Mouse (Mus musculus): ENCODE measurements at regions not wholly inside any gene's neighbourhood (a gene's known extent, or its start where the extent isn't known, plus 50 kb on each side); places are given as distances from the start of the nearest gene placed in this dataset.

- DNase-seq (ENCODE audit: low spot score): no peak
Measured at GRCm38 (mm10) chr2:174848981-174849681, 88.7 kb downstream of the Edn3 start.

- DNase-seq (ENCODE audit: low spot score): no peak
Measured at GRCm38 (mm10) chr2:174850860-174851259, 90.4 kb downstream of the Edn3 start.

DNA sequence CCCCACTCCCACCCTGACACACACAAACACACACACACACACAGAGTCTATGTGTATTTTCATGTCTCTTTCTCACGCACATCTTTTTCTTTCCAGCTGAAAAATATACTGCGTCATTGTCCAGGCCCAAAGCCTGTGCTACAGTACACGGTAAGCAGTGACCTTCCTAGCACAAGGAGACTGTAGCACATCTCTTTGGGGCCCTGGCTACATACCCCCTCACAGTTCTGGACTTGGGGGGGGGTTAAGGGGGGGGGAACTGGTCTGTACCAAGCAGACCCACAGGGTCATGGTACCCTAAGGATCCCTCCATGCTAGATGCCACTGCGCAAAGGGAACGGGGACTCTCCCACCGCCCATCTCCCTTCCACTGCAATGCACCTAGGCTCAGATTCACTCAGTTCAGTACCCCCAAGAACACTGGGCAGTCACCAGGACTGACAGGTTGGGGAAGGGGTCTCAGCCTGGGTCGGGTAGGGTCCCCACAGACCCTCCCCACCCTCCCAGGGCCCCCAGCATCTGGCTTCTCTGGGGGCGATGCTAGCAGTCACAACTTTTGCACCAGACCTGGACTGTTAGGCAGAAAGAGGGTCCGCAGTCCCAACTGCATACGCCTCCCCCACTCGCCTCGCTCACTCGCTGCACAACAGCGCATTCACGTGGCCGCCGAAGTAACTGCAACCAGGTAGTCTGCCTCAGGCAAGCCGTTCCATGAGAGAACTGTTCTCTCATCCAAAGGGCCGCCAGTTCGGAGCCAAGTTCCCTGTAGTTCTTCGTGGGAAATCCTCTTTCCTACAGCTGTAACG lies 91.3 kb downstream of the Edn3 start:
- no peak for DNase-seq (ENCODE audit: low spot score)

GRCm38 (mm10) chr2:174853786-174854185 lies 93.4 kb downstream of the Edn3 start:
- DNase-seq (ENCODE audit: low spot score): no peak

- DNase-seq (ENCODE audit: low spot score): no peak
Measured at GRCm38 (mm10) chr2:174855548-174855947, 95.1 kb downstream of the Edn3 start.

DNA sequence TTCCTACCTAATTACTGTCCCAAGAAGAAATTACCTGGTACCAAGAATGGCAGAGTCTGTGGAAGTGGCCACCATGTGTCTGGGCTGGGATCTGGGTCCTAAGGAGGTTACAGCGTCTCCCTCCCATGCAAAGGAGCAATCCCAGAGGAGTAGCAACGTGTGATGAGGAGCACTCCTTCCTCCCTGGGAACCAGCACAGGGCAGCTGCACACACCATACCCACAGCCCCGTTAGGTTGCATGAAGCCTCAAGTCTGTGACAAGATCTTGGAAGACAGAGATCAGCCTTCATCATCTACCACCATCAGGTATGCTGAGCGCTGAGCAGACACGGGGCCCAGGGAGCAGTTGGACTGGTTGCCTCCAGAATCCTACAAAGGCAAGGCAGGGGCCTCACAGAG lies 95.7 kb downstream of the Edn3 start:
- no peak for DNase-seq (ENCODE audit: low spot score)

DNA sequence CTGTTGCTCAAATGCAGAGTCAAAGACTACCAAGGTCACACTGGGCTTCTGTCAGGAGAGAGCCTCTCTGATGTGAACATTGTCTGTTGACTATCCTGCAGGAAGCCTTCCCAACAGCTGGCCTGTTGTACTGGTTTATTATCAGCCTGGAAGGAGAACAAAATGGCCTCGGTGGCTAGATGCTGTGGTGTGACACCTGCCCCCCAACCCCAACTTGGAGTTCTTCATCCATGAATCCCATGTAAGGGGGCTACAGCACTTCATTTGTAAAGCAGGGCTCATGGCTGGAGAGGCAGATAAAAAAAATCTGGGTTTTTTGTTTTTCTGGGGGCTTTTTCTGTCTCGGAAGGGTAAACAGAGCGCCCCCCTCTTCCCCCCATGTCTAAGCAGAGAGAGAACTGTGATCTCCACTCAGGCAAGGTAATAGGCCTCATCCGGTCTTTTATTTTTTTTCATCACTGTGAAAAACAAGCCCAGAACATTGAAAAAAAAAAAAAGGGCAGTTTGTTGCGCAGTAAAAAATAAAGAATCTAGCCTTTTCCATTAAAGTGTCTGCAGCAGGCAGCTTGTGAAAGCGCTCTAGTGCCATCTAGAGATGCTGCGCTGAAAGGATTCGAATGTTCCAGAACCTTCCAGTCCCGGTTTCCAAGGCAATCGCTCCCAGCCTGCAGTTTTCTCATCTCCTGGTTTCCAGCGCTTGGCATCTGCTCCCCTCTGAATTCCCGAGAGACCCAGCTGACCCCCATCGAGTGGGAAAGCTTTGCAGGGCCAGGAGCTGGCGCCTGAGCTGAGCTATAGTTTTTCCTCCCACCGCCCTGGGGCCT lies 97.8 kb downstream of the Edn3 start:
- no peak for DNase-seq (ENCODE audit: low spot score)

- DNase-seq (ENCODE audit: low spot score): no peak
Measured at GRCm38 (mm10) chr2:174858835-174859215, 98.4 kb downstream of the Edn3 start.

- DNase-seq (ENCODE audit: low spot score): no peak
Measured at GRCm38 (mm10) chr2:174859533-174859932, 99.1 kb downstream of the Edn3 start.

DNA sequence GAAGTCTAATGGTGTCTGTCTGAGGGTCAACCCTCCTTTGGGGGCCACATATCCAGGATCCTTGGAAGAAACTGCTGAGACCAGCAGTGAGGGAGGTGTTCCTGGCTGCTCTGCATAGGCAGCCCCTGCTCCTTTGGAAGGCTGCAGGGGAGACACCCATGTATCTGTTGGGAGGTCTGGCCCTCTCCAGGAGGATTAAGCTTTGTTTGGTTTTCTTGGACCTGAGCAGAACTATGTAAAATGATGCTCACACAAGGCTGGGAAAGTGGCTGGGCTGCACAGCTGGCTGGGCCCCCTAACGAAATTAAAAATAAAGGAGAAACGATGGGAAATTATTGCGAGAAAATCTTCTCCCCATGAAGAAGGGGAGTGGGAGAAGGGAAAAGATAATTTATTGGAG lies 104.2 kb downstream of the Edn3 start:
- no peak for DNase-seq (ENCODE audit: low spot score)

- no peak for DNase-seq (ENCODE audit: low spot score)
Measured at GRCm38 (mm10) chr2:174866546-174866945, 106.1 kb downstream of the Edn3 start.

- DNase-seq (ENCODE audit: low spot score): no peak
Measured at GRCm38 (mm10) chr2:174867397-174867796, 107.0 kb downstream of the Edn3 start.

- DNase-seq (ENCODE audit: low spot score): no peak
Measured at GRCm38 (mm10) chr2:174868186-174868585, 107.8 kb downstream of the Edn3 start.

- DNase-seq (ENCODE audit: low spot score): no peak
Measured at GRCm38 (mm10) chr2:174868743-174869369, 108.4 kb downstream of the Edn3 start.

GRCm38 (mm10) chr2:174870284-174870683 lies 109.9 kb downstream of the Edn3 start:
- DNase-seq (ENCODE audit: low spot score): no peak

- DNase-seq (ENCODE audit: low spot score): no peak
Measured at GRCm38 (mm10) chr2:174871225-174871624, 110.8 kb downstream of the Edn3 start.

DNA sequence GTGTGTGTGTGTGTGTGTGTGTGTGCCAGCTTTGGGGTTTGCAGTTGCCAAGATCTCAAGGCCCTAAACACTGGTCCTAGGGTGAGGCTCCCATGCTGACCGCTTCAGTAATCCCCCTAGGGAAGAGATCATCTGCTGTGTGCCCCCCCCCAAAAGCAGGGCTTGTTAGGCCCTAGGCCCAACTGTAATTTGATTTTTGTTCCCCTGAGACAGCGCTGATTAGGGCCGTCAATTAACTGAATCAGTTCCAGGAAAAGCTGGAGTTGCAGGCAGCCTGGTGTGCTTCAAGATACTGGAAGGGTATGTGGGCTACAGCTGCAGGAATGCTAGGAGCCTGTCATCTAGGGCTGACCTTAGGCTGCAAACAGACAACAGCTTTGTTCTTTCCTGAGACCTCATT lies 111.4 kb downstream of the Edn3 start:
- no peak for DNase-seq (ENCODE audit: low spot score)

DNA sequence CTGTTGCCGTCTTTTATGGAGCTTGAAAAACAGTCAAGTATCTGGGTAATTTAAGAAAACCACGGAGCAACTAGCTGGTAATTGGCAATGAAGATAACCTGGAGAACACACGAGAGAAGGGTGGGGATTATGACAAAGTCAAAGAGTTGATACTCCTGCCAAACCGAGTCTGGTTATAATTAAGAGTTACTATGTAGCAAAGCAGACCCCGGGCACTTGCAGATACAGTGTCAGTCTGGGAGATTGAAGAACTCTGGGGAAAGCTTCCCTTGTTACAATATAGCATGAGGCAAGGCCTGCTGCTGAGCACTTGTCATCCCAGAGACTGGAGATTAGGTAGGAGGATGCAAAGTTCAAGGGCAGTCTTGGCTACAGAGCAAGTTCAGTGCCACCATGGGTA lies 116.5 kb downstream of the Edn3 start:
- no peak for DNase-seq (ENCODE audit: low spot score)

- no peak for DNase-seq (ENCODE audit: low spot score)
Measured at GRCm38 (mm10) chr2:174878979-174879378, 118.6 kb downstream of the Edn3 start.

GRCm38 (mm10) chr2:174880659-174881058 lies 120.2 kb downstream of the Edn3 start:
- no peak for DNase-seq (ENCODE audit: low spot score)

GRCm38 (mm10) chr2:174884232-174885225 lies 124.1 kb downstream of the Edn3 start:
- DNase-seq (ENCODE audit: low spot score): no peak
